Mouse (Mus musculus) adrenal gland, postnatal 10 days (tissue): ENCODE results near the gene Zer1. TPM values are rescaled to one million over a fixed set of nuclear protein-coding genes. Genes with fewer than 3 reads are reported as not detected.
"Not testable (repeated sequence)": the region's sequence is repeated elsewhere in the genome, so short reads cannot be mapped to it uniquely, and the experiment has no call there.

Experiments used
- DNase-seq: peaks from one replicate; pipeline ENCODE4 v3.0.0; 2021; ENCODE audit warnings: mixed read lengths
- total RNA-seq, 2 experiments: library from RNA; stranded (reverse); gene quantifications; 2 replicates each; pipeline ENCODE4 v1.2.3; 2021

Zer1 gene
- total RNA-seq, 2 experiments from 2014 or later = 29.9 to 45.4 TPM

GRCm38 (mm10) chr2:30077502-30078348 is 46.7 kb downstream of the Zer1 start, which contains the start of gene Pkn3:
Gene Pkn3 (plus strand): TSS chr2:30077684.
- peak; percentile 94 for DNase-seq

GRCm38 (mm10) chr2:30076959-30077358 is 47.4 kb downstream of the Zer1 start:
- DNase-seq = no peak

GRCm38 (mm10) chr2:30076439-30076838 is 47.9 kb downstream of the Zer1 start:
- DNase-seq = no peak

- DNase-seq = peak; percentile 7
Observed at GRCm38 (mm10) chr2:30075625-30076024, 48.8 kb downstream of the Zer1 start.

GRCm38 (mm10) chr2:30073285-30073684 is 51.1 kb downstream of the Zer1 start:
- DNase-seq = peak; percentile 2

GRCm38 (mm10) chr2:30072875-30073274 is 51.5 kb downstream of the Zer1 start:
- DNase-seq = no peak

GRCm38 (mm10) chr2:30067962-30068361 is 56.4 kb downstream of the Zer1 start:
- no peak for DNase-seq

GRCm38 (mm10) chr2:30067031-30067888 is 57.1 kb downstream of the Zer1 start:
- DNase-seq = peak; percentile 62

- DNase-seq = peak; percentile 98
Observed at GRCm38 (mm10) chr2:30066046-30066901, 58.1 kb downstream of the Zer1 start.

- DNase-seq = no peak
Observed at GRCm38 (mm10) chr2:30064298-30064697, 60.1 kb downstream of the Zer1 start.

GRCm38 (mm10) chr2:30063791-30064190 is 60.6 kb downstream of the Zer1 start:
- DNase-seq = no peak

- peak; percentile 67 for DNase-seq
Observed at GRCm38 (mm10) chr2:30063235-30063634, 61.1 kb downstream of the Zer1 start.

GRCm38 (mm10) chr2:30062249-30063093 is 61.9 kb downstream of the Zer1 start:
- DNase-seq = peak; percentile 73

- DNase-seq = peak; percentile 79
Observed at GRCm38 (mm10) chr2:30061215-30062166, 62.9 kb downstream of the Zer1 start.

GRCm38 (mm10) chr2:30058418-30058817 is 66.0 kb downstream of the Zer1 start:
- DNase-seq = no peak

GRCm38 (mm10) chr2:30057223-30057904 is 67.0 kb downstream of the Zer1 start, which contains the start of gene Set:
Gene Set (plus strand): TSS chr2:30057378.
- peak; percentile 67 for DNase-seq

- DNase-seq = peak; percentile 47
Observed at GRCm38 (mm10) chr2:30056736-30057135, 67.6 kb downstream of the Zer1 start.

GRCm38 (mm10) chr2:30055310-30055709 is 69.1 kb downstream of the Zer1 start:
- not testable (repeated sequence) for DNase-seq
